Mouse (Mus musculus) retina, postnatal 7 days (tissue): ENCODE measurements around the gene Mgrn1.

Experiments
- DNase-seq: peaks from one replicate; pipeline ENCODE4 v3.0.0-alpha.2; 2012; ENCODE audit warnings: low read depth, low spot score

Gene Mgrn1

GRCm38 (mm10) chr16:4879101-4879707 is 6.8 kb upstream of the Mgrn1 start:
- no peak for DNase-seq

GRCm38 (mm10) chr16:4879708-4880124 is 6.3 kb upstream of the Mgrn1 start:
- DNase-seq = peak; percentile 76

- DNase-seq = peak; percentile 99
Observed at GRCm38 (mm10) chr16:4880136-4880825, 5.8 kb upstream of the Mgrn1 start, which contains the start of gene Ubald1. Gene Ubald1 (minus strand): TSS chr16:4880315.

- no peak for DNase-seq
Observed at GRCm38 (mm10) chr16:4881400-4882351, 4.4 kb upstream of the Mgrn1 start.

- no peak for DNase-seq
Observed at GRCm38 (mm10) chr16:4884930-4885329, 1.1 kb upstream of the Mgrn1 start.

GRCm38 (mm10) chr16:4886690-4887020 is 606 bp downstream of the Mgrn1 start:
- no peak for DNase-seq

- DNase-seq = no peak
Observed at GRCm38 (mm10) chr16:4890201-4890709, 4.2 kb downstream of the Mgrn1 start.

GRCm38 (mm10) chr16:4892171-4892570 is 6.1 kb downstream of the Mgrn1 start:
- DNase-seq = no peak

GRCm38 (mm10) chr16:4894201-4894908 is 8.3 kb downstream of the Mgrn1 start:
- DNase-seq = no peak

GRCm38 (mm10) chr16:4896249-4897027 is 10.4 kb downstream of the Mgrn1 start:
- no peak for DNase-seq

- no peak for DNase-seq
Observed at GRCm38 (mm10) chr16:4897146-4897730, 11.2 kb downstream of the Mgrn1 start.

GRCm38 (mm10) chr16:4898881-4899280 is 12.8 kb downstream of the Mgrn1 start:
- no peak for DNase-seq

GRCm38 (mm10) chr16:4899711-4900110 is 13.7 kb downstream of the Mgrn1 start:
- no peak for DNase-seq

GRCm38 (mm10) chr16:4901167-4901566 is 15.1 kb downstream of the Mgrn1 start:
- DNase-seq = no peak

- no peak for DNase-seq
Observed at GRCm38 (mm10) chr16:4902390-4902789, 16.3 kb downstream of the Mgrn1 start.

GRCm38 (mm10) chr16:4903491-4904102 is 17.5 kb downstream of the Mgrn1 start:
- no peak for DNase-seq

- DNase-seq = no peak
Observed at GRCm38 (mm10) chr16:4904878-4905277, 18.8 kb downstream of the Mgrn1 start.

GRCm38 (mm10) chr16:4905591-4905990 is 19.5 kb downstream of the Mgrn1 start:
- DNase-seq = no peak

- DNase-seq = no peak
Observed at GRCm38 (mm10) chr16:4906559-4906958, 20.5 kb downstream of the Mgrn1 start.

- no peak for DNase-seq
Observed at GRCm38 (mm10) chr16:4907386-4907785, 21.3 kb downstream of the Mgrn1 start.
